Mouse (Mus musculus) heart, embryonic 16.5 days (tissue): ENCODE measurements at regions not wholly inside any gene's neighbourhood (a gene's known extent, or its start where the extent isn't known, plus 50 kb on each side); places are given as distances from the start of the nearest gene placed in this dataset.
"Not testable (repeated sequence)": the region's sequence is repeated elsewhere in the genome, so short reads cannot be mapped to it uniquely, and the experiment has no call there.

ENCODE experiments used
- ATAC-seq: fragments of 200-750 bp; cut with Nextera tagmentation; replicated peaks from 2 replicates; pipeline ENCODE4 v1.8.0; 2017; ENCODE audit warnings: moderate number of reproducible peaks; ENCODE audit not compliant: insufficient read depth, low FRiP score; ENCODE audit errors: extremely low read depth
- H3K27ac ChIP-seq: fragments of 300-500 bp; sonication (generic); 2 replicates; pipeline ENCODE4 v1.5.1; 2014; ENCODE audit warnings: mild to moderate bottlenecking, low read length, control low read depth, moderate library complexity
- H3K27me3 ChIP-seq: fragments of 300-500 bp; sonication (generic); 2 replicates; pipeline ENCODE4 v1.6.1; 2014; ENCODE audit warnings: low read length, mixed read lengths; ENCODE audit not compliant: control insufficient read depth, insufficient read depth
- H3K36me3 ChIP-seq: fragments of 300-500 bp; sonication (generic); 2 replicates; pipeline ENCODE4 v1.6.1; 2014; ENCODE audit not compliant: control insufficient read depth, insufficient read depth
- H3K4me1 ChIP-seq: fragments of 300-500 bp; sonication (generic); 2 replicates; pipeline ENCODE4 v1.6.1; 2014; ENCODE audit warnings: low read length, mixed read lengths; ENCODE audit not compliant: control insufficient read depth, insufficient read depth
- H3K4me2 ChIP-seq: fragments of 300-500 bp; sonication (generic); 2 replicates; pipeline ENCODE4 v1.6.1; 2014; ENCODE audit warnings: low read depth, mild to moderate bottlenecking, control low read depth, low read length
- H3K4me3 ChIP-seq: fragments of 300-500 bp; sonication (generic); 2 replicates; pipeline ENCODE4 v1.5.1; 2014; ENCODE audit warnings: mild to moderate bottlenecking, control low read depth, low read length
- H3K9ac ChIP-seq: fragments of 300-500 bp; sonication (generic); 2 replicates; pipeline ENCODE4 v1.6.1; 2014; ENCODE audit warnings: low read length, control low read depth
- H3K9me3 ChIP-seq: fragments of 300-500 bp; sonication (generic); replicated peaks from 2 replicates; pipeline ENCODE4 v1.6.1; 2016; ENCODE audit warnings: low read length; ENCODE audit not compliant: control insufficient read depth
- WGBS: fragments of 180-500 bp; shearing (Covaris S2); extraction: QIAGEN DNeasy Blood & Tissue Kit; methylation state at CpG from one replicate; pipeline ENCODE4 v1.1.7; 2014; 5-methylcytosine and 5-hydroxymethylcytosine counted together

GRCm38 (mm10) chr4:105844675-105845466 lies 55.2 kb downstream of the Gm12728 start:
- no peaks in the 10 kb centered on the region for H3K27me3 ChIP-seq
- no peak for ATAC-seq
- no peaks in the 10 kb centered on the region for H3K36me3 ChIP-seq
- WGBS = 82% methylated on average over 7 of the region's 7 CpGs
- H3K4me3 ChIP-seq = no peak overlapping the region
- no peaks in the 10 kb centered on the region for H3K9me3 ChIP-seq
- H3K27ac ChIP-seq = no peak overlapping the region
- no peak overlapping the region for H3K9ac ChIP-seq
- no peaks in the 10 kb centered on the region for H3K4me1 ChIP-seq
- no peak overlapping the region for H3K4me2 ChIP-seq

DNA sequence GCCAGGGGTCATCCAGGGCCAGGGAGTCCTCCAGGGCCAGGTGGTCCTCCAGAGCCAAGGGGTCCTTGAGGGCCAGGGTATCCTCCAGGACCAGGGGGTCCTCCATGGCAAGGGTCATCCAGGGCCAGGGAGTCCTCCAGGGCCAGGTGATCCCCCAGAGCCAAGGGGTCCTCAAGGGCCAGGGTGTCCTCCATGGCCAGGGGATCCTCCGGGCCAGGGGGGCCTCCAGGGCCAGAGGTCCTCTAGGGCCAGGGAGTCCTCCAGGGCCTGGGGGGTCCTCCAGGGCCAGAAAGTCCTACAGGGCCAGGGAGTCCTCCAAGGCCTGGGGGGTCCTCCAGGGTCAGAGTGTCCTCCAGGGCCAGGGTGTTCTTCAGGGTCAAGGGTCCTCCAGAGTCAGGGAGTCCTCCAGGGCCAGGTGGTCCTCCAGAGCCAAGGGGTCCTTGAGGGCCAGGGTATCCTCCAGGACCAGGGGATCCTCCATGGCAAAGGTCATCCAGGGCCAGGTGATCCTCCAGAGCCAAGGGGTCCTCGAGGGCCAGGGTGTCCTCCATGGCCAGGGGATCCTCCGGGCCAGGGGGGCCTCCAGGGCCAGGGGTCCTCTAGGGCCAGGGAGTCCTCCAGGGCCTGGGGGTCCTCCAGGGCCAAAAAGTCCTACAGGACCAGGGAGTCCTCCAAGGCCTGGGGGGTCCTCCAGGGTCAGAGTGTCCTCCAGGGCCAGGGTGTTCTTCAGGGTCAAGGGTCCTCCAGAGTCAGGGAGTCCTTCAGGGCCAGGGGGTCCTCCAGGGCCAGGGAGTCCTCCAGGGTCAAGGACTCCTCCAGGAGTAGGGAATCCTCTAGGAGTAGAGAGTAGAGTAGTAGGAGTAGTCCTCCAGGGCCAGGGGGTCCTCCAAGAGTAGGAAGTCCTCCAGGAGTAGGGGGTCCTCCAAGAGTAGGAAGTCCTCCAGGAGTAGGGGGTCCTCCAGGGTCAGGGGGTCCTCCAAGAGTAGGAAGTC lies 56.6 kb downstream of the Gm12728 start:
- H3K27ac ChIP-seq, H3K27me3 ChIP-seq, H3K36me3 ChIP-seq, H3K4me1 ChIP-seq, H3K9ac ChIP-seq, H3K4me3 ChIP-seq, ATAC-seq, H3K4me2 ChIP-seq, H3K9me3 ChIP-seq: not testable (repeated sequence)
- 85% methylated on average over 3 of the region's 3 CpGs for WGBS

DNA sequence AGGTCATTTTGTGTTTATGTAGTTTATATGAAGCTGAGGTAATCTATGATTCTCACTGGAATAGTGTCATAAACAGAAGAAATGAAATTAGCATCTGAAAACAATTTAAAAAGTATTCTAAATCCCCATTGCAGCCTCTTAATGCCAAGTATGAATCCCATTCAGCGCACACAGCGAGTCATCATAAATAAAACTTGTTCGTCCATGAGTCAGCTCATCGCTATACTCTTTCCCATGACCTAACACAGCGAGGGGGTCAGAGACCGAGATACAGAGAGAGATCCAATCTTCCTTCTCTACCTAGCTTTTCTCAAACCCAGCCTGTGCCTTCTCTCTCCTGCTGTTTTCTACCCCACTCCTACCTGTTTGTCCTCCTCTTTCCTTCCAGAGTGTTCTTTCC lies 63.4 kb downstream of the Gm12728 start:
- Histone ChIP-seq H3K36me3 (no peaks in the 10 kb centered on the region), H3K9me3 (peaks cover 9% of the 10 kb centered on the region), H3K4me2 (no peak overlapping the region), H3K27me3 (no peaks in the 10 kb centered on the region), H3K27ac (no peak overlapping the region), H3K4me3 (no peak overlapping the region), H3K9ac (no peak overlapping the region), H3K4me1 (no peaks in the 10 kb centered on the region)
- no peak for ATAC-seq
- 90% methylated on average over 6 of the region's 6 CpGs for WGBS

GRCm38 (mm10) chr4:105859052-105859864 lies 69.6 kb downstream of the Gm12728 start:
- 32% methylated on average over 15 of the region's 15 CpGs for WGBS

GRCm38 (mm10) chr4:105860930-105861653 lies 71.4 kb downstream of the Gm12728 start:
- H3K36me3 ChIP-seq = no peaks in the 10 kb centered on the region
- no peak overlapping the region for H3K9ac ChIP-seq
- no peaks in the 10 kb centered on the region for H3K27me3 ChIP-seq
- WGBS = 50% methylated on average over 11 of the region's 11 CpGs
- no peak for ATAC-seq
- 0 out of 2 replicates have a peak, but pooled peaks cover 3% of the 10 kb centered on the region for H3K9me3 ChIP-seq
- peaks cover 5% of the 10 kb centered on the region; the same call in 1 of the 2 replicates for H3K4me1 ChIP-seq
- no peak overlapping the region for H3K27ac ChIP-seq
- no peak overlapping the region for H3K4me2 ChIP-seq
- no peak overlapping the region for H3K4me3 ChIP-seq

More at GRCm38 (mm10) chr4:105859052-105859864, 69.6 kb downstream of the Gm12728 start:
- no peak for ATAC-seq
- Histone ChIP-seq H3K9me3 (0 out of 2 replicates have a peak, but pooled peaks cover 2% of the 10 kb centered on the region), H3K27me3 (no peaks in the 10 kb centered on the region), H3K4me2 (no peak overlapping the region), H3K4me3 (no peak overlapping the region), H3K9ac (no peak overlapping the region), H3K27ac (no peak overlapping the region), H3K4me1 (peaks cover 5% of the 10 kb centered on the region; the same call in 1 of the 2 replicates), H3K36me3 (no peaks in the 10 kb centered on the region)

DNA sequence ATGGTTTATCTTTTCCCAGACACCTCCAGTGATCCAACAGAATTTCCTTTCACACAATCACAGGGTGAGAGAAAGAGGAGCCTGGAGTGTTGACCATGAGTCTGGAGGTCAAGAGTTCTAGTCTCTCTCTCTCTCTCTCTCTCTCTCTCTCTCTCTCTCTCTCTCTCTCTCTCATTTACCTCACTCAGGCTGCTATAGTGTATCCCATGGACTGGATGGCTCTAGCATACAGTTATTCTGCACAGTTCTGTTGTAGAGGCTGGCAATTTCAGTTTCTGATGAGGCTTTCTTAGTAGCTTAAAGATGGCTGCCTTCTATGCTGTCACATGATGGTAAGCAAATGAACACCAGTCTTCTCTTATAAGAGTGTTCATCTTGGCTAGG lies 72.0 kb downstream of the Gm12728 start:
- ATAC-seq = no peak
- no peak overlapping the region for H3K27ac ChIP-seq

DNA sequence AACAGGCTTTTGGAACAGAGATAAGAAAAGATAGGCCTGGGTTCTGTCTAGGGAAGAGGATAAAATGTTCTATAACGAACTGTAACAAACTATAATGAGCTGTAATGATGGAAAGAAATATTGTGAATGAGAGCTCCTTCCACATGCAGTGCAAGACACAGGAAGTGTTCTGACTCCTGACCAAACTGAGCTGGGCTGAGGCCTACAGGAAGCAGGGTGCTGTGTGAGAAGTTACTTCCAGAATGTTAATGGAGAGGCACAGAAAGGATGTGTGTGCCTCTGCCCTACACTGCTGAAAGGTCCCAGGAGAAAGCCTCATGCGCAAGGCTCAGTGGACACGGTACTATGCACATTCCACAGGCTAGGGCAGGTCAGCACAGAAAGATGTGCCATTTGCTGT lies 80.8 kb downstream of the Gm12728 start:
- Histone ChIP-seq H3K27ac (no peak overlapping the region), H3K27me3 (no peaks in the 10 kb centered on the region), H3K4me3 (no peak overlapping the region), H3K36me3 (no peaks in the 10 kb centered on the region), H3K9ac (no peak overlapping the region), H3K9me3 (no peaks in the 10 kb centered on the region), H3K4me2 (no peak overlapping the region), H3K4me1 (peaks cover 20% of the 10 kb centered on the region)
- 54% methylated on average over 3 of the region's 3 CpGs for WGBS
- no peak for ATAC-seq

More for the DNA sequence above, 72.0 kb downstream of the Gm12728 start:
- H3K4me3 ChIP-seq = no peak overlapping the region
- H3K9me3 ChIP-seq = 0 out of 2 replicates have a peak, but pooled peaks cover 3% of the 10 kb centered on the region
- H3K36me3 ChIP-seq = no peaks in the 10 kb centered on the region
- H3K4me2 ChIP-seq = no peak overlapping the region
- no peaks in the 10 kb centered on the region for H3K27me3 ChIP-seq
- no peak overlapping the region for H3K9ac ChIP-seq
- H3K4me1 ChIP-seq = peaks cover 5% of the 10 kb centered on the region; the same call in 1 of the 2 replicates

- 79% methylated on average over 5 of the region's 5 CpGs for WGBS
- Histone ChIP-seq H3K4me3 (no peak overlapping the region), H3K4me1 (peaks cover 30% of the 10 kb centered on the region), H3K9me3 (no peaks in the 10 kb centered on the region), H3K27ac (no peak overlapping the region), H3K9ac (no peak overlapping the region), H3K36me3 (no peaks in the 10 kb centered on the region), H3K4me2 (no peak overlapping the region), H3K27me3 (no peaks in the 10 kb centered on the region)
- ATAC-seq = no peak
Observed at GRCm38 (mm10) chr4:105877246-105877645, 87.6 kb downstream of the Gm12728 start.
